Mouse (Mus musculus): ENCODE measurements at regions not wholly inside any gene's neighbourhood (a gene's known extent, or its start where the extent isn't known, plus 50 kb on each side); places are given as distances from the start of the nearest gene placed in this dataset.

GRCm38 (mm10) chr16:73230599-73230998, 922.5 kb downstream of the Robo1 start:
- TF ChIP-seq HCFC1 (IDR thresholded peaks at IDR 0.05; ENCODE audit: borderline replicate concordance, insufficient read depth, low read length), result no peak
- no peak for TF ChIP-seq CHD2 (IDR thresholded peaks at IDR 0.05; ENCODE audit: low read depth, low read length)
- TF ChIP-seq ZC3H11A (IDR thresholded peaks at IDR 0.05; ENCODE audit: borderline replicate concordance, low read depth, low read length), result no peak
- no peak for TF ChIP-seq MAFK (IDR thresholded peaks at IDR 0.05; ENCODE audit: insufficient read depth, low read depth, low read length)

All from ES-E14 (cell line).